Mouse (Mus musculus) midbrain, postnatal 0 days (tissue): ENCODE measurements at regions not wholly inside any gene's neighbourhood (a gene's known extent, or its start where the extent isn't known, plus 50 kb on each side); places are given as distances from the start of the nearest gene placed in this dataset.

Source experiments
- ATAC-seq: fragments of 200-750 bp; cut with Nextera tagmentation; 2 replicates; pipeline ENCODE4 v1.8.0; 2017; ENCODE audit warnings: moderate number of reproducible peaks, mild to moderate bottlenecking, moderate TSS enrichment, moderate library complexity; ENCODE audit not compliant: low FRiP score
- DNase-seq: peaks from one replicate; pipeline ENCODE4 v3.0.0-alpha.2; 2015; ENCODE audit warnings: low spot score
- H3K27ac ChIP-seq: fragments of 300-500 bp; sonication (generic); 2 replicates; pipeline ENCODE4 v1.5.1; 2014; ENCODE audit warnings: low read depth, mild to moderate bottlenecking, low read length, mixed read lengths
- H3K27me3 ChIP-seq: fragments of 300-500 bp; sonication (generic); 2 replicates; pipeline ENCODE4 v1.6.1; 2014; ENCODE audit warnings: low read length, control low read depth, mixed read lengths; ENCODE audit not compliant: insufficient read depth
- H3K36me3 ChIP-seq: fragments of 300-500 bp; sonication (generic); 2 replicates; pipeline ENCODE4 v1.6.1; 2014; ENCODE audit warnings: low read length, control low read depth, mixed read lengths; ENCODE audit not compliant: insufficient read depth
- H3K4me1 ChIP-seq: fragments of 300-500 bp; sonication (generic); 2 replicates; pipeline ENCODE4 v1.6.1; 2014; ENCODE audit warnings: mild to moderate bottlenecking, control low read depth, antibody characterized with exemption, low read length, mixed read lengths; ENCODE audit not compliant: insufficient read depth
- H3K4me2 ChIP-seq: fragments of 300-500 bp; sonication (generic); 2 replicates; pipeline ENCODE4 v1.6.1; 2014; ENCODE audit warnings: low read depth, mild to moderate bottlenecking, low read length, mixed read lengths; ENCODE audit not compliant: poor library complexity, severe bottlenecking
- H3K4me3 ChIP-seq: fragments of 300-500 bp; sonication (generic); 2 replicates; pipeline ENCODE4 v1.5.1; 2014; ENCODE audit warnings: low read depth, mild to moderate bottlenecking, low read length, moderate library complexity
- H3K9ac ChIP-seq: fragments of 300-500 bp; sonication (generic); replicated peaks from 2 replicates; pipeline ENCODE4 v1.6.1; 2014; ENCODE audit warnings: mild to moderate bottlenecking, low read length, moderate library complexity, mixed read lengths; ENCODE audit not compliant: poor library complexity, severe bottlenecking
- H3K9me3 ChIP-seq: fragments of 300-500 bp; sonication (generic); 2 replicates; pipeline ENCODE4 v1.6.1; 2016; ENCODE audit warnings: low read length, control low read depth
- CTCF ChIP-seq: IDR thresholded peaks from 2 replicates; pipeline ENCODE4 v1.5.1; 2016; ENCODE audit warnings: antibody characterized with exemption, mild to moderate bottlenecking
- WGBS: fragments of 180-500 bp; shearing (Covaris S2); extraction: QIAGEN DNeasy Blood & Tissue Kit; methylation state at CpG from one replicate; pipeline ENCODE4 v1.1.7; 2014; 5-methylcytosine and 5-hydroxymethylcytosine counted together

DNA sequence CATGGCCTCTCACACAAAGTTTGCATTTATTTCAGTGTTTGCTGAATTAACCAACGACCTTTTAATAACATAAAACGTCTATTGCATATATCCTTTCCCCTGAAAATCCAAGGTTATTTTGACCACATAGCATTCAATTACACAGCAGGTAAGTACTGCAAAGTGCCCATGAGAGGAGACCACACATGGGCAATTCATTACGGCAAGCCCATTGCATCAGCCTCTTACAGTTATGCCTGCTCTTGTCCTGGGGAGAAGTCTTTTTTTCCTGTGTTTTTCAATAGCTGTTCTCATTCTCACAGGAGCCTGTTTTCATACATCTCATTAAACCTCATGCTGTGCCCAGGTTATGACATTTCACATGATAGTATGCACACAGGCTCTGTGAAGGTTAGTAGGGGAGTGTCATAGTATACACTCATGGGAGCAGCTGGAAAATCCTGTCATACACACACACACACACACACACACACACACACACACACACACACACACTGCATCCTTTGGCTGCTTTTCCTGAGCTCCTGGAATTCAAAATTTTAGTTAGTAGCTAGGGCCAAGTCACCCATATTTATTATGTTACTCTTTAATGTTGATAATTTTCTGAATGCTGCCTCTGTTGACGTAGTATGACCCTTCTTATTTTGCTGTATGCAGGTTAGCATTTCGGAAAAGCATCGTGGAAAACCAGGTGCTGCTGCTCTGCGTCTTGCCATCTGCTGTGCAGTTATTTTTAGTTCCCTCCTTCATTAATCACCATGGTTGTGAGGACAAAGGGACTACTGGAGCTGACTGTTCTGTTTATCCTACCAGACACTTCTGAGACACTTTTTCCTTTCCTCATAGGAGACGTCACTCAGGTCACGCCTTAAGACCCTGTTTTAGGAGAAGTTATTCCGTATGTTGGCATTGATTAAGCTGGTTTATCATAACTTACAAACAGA is 483.6 kb downstream of the Bckdhb start:
- H3K9ac ChIP-seq: no peak overlapping the region
- no peak overlapping the region for H3K4me2 ChIP-seq
- WGBS: 61% methylated on average over 10 of the region's 10 CpGs
- no peak overlapping the region for H3K4me3 ChIP-seq
- no peak for TF ChIP-seq CTCF
- ATAC-seq (peak; percentile 47; the same call in 1 of the 2 replicates), DNase-seq (peak; percentile 47)
- no peaks in the 10 kb centered on the region for H3K9me3 ChIP-seq
- no peaks in the 10 kb centered on the region for H3K27me3 ChIP-seq
- H3K27ac ChIP-seq: no peak overlapping the region
- H3K36me3 ChIP-seq: no peaks in the 10 kb centered on the region
- no peaks in the 10 kb centered on the region for H3K4me1 ChIP-seq
